Mouse (Mus musculus) layer of hippocampus, adult 2 months (tissue): ENCODE data around the gene Kcna1. TPM values are rescaled to one million over a fixed set of nuclear protein-coding genes. Genes with fewer than 3 reads are reported as not detected.
A peak's percentile ranks its signal among the peaks of the same experiment; 100 is the strongest.

Source experiments
- DNase-seq, 2 experiments: peaks; one replicate each; pipeline ENCODE4 v3.0.0; 2022; ENCODE audit warnings: low spot score in 2 of 2
- H3K27ac ChIP-seq: fragments of 200-600 bp; 2 replicates; pipeline ENCODE4 v1.8.1; 2022
- H3K4me3 ChIP-seq: fragments of 200-600 bp; 2 replicates; pipeline ENCODE4 v1.8.1; 2022; ENCODE audit warnings: mild to moderate bottlenecking
- CTCF ChIP-seq: fragments of 200-600 bp; conservative IDR thresholded peaks from 2 replicates; pipeline ENCODE4 v1.8.1; 2022; ENCODE audit warnings: antibody characterized with exemption, mild to moderate bottlenecking, moderate library complexity
- total RNA-seq, 2 experiments: library from RNA; stranded (reverse); gene quantifications; 2 replicates each; pipeline ENCODE4 v1.2.3; 2021

Gene Kcna1
- total RNA-seq, 2 experiments from 2014 or later = 115 to 119 TPM

DNA sequence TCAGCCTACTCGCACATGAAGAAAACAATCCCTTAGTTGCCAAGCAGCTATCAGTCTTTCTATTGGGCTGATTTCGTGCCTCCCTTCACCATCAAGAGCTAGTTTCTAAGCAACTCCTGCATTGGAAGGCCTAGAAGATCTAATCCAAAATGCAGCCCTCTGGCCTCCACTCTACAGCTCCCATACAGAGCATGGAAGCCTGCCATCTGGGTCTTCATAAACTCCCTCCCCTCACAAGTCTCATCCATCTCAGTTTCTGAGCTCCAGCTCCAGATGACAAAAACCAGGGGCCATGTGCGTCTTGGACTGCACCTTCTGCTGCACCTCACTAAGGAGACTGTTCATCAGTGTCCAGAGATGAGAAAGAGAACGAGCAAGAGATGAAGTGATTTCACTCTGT lies 52.8 kb downstream of the Kcna1 start:
- no peak for TF ChIP-seq CTCF
- DNase-seq = no peak
- Histone ChIP-seq H3K4me3 (no peak overlapping the region), H3K27ac (peak overlapping the region; percentile 85)

Other genes with a start within 250 kb of the Kcna1 start
- 1 to 10 TPM; 1.5 to 1.6 TPM for gene Kcna5, start 111.0 kb downstream of the Kcna1 start, total RNA-seq
- 10 to 100 TPM; 46.6 to 48.5 TPM for gene Kcna6, start 94.3 kb upstream of the Kcna1 start, total RNA-seq
- gene Ndufa9, start 202.8 kb upstream of the Kcna1 start, total RNA-seq = 100 to 1,000 TPM; 141 to 155 TPM
- under 1 TPM; 0.12 to 0.13 TPM for gene Akap3, start 206.7 kb upstream of the Kcna1 start, total RNA-seq